Mouse (Mus musculus) lung, postnatal 14 days (tissue): ENCODE results near the gene Mup9.
"Not testable (repeated sequence)": the region's sequence is repeated elsewhere in the genome, so short reads cannot be mapped to it uniquely, and the experiment has no call there.

Source experiments
- DNase-seq: peaks from one replicate; pipeline ENCODE4 v3.0.0; 2021

The Mup9 gene

DNA sequence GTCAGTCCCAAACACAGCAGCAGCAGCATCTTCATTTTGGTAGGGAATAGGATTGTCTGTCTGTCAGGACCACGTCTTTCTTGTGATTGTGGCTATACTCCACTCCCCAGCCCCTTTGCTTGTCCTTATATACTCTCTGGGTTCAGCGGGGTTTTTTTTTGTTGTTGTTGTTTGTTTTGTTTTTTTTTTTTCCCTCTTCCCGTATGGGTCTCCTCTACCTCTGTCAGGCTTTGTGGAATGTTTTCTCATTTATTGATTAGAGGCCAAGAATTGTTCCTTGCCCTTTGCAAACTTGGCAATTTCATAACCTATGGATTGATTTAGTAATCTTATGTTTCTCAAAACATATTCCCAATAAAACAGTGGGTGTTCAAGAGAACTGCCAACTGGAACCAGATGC, at the start of gene Mup9:
Gene Mup9, minus strand, starts transcription at position 101 of the 400 bp plus-strand sequence.
- DNase-seq: not testable (repeated sequence)
